8 mouse cellular contexts compared by ENCODE assay signal in the genomic region with DNA sequence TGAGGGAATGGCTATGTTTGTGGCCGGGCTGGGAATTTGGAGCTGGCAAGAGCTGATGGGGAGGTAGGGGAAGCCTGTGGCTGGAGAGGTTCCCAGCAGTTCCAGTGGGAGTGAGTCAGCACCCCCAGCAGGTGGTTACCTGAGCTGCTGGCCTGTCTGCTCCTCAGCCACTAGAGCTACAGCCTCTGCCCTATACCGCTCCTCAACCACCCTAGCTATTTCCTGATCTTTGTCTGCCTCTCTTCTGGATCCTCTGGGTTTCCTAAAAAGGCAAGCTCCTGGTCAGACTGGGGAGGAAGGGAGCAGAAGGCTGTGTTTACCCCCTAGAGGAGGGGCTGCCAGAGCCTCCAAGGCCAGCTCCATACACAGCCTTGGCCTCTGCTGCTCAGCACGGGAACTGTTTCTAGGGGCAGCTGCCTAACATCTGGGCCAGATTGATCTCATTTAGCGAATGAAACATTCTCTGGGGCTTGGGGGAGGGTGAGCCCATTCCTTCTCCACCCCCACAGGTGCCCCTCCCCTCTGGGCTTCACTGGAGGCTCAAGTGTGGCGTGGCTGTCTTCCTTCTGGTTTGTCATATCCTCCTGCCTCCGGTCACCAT. TPM values are rescaled to one million over a fixed set of nuclear protein-coding genes. Genes with fewer than 3 reads are reported as not detected.
A peak's percentile ranks its signal among the peaks of the same experiment; 100 is the strongest.
DNase-seq lines count a peak whose midpoint lies in the region; ATAC-seq and TF ChIP-seq lines count a peak whose summit lies in the region.

No protein-coding gene starts in this region.

- WGBS in intestine, embryonic 14.5 days: 19% methylated on average over 6 of the region's 6 CpGs

- H3K9me3 ChIP-seq in G1E (replicated peaks): no peaks in the 10 kb centered on the region
- H3K9me3 ChIP-seq in intestine, embryonic 14.5 days (ENCODE audit: control insufficient read depth, low read length): no peaks in the 10 kb centered on the region

- H3K4me1 ChIP-seq in G1E (ENCODE audit: insufficient read depth, low read depth, low read length): peaks cover 87% of the 10 kb centered on the region
- H3K4me1 ChIP-seq in intestine, embryonic 14.5 days (replicated peaks; ENCODE audit: control insufficient read depth, insufficient read depth, low read length): peaks cover 36% of the 10 kb centered on the region

- DNase-seq in adrenal gland, adult 2 months: peak; percentile 27
- no peak for DNase-seq in adrenal gland, postnatal 25 days
- no peak for DNase-seq in G1E (ENCODE audit: low spot score)
- DNase-seq in fibroblast of lung, adult 2 months (ENCODE audit: low read depth): peak; percentile 92
- peak; percentile 61 for DNase-seq in intestine, embryonic 14.5 days (ENCODE audit: low spot score)
- DNase-seq in ovary, postnatal 14 days (ENCODE audit: low spot score): peak; percentile 42
- no peak for DNase-seq in thymus, postnatal 0 days (ENCODE audit: low spot score)

- no peaks in the 10 kb centered on the region for H3K36me3 ChIP-seq in G1E (replicated peaks)
- no peaks in the 10 kb centered on the region for H3K36me3 ChIP-seq in intestine, embryonic 14.5 days (ENCODE audit: control insufficient read depth, insufficient read depth, low read length)

- 0 out of 2 replicates have a peak overlapping the region, but pooled peaks have one; percentile 8 for H3K4me2 ChIP-seq in intestine, embryonic 14.5 days (ENCODE audit: low read length)

- peaks cover 61% of the 10 kb centered on the region for H3K27me3 ChIP-seq in G1E (ENCODE audit: insufficient read depth, low read length)
- H3K27me3 ChIP-seq in intestine, embryonic 14.5 days (replicated peaks; ENCODE audit: control insufficient read depth, insufficient read depth, low read length): no peaks in the 10 kb centered on the region

- H3K27ac ChIP-seq in intestine, embryonic 14.5 days (ENCODE audit: low read depth): peak overlapping the region; percentile 88

- no peak for TF ChIP-seq CTCF in G1E (IDR thresholded peaks at IDR 0.05; ENCODE audit: low read depth, low read length)

- H3K4me3 ChIP-seq in G1E (ENCODE audit: low read depth, low read length): peak overlapping the region; percentile 8; the same call in 1 of the 2 replicates
- no peak overlapping the region for H3K4me3 ChIP-seq in intestine, embryonic 14.5 days (ENCODE audit: low read depth, low read length)

- ATAC-seq in G1E (ENCODE audit: extremely low read depth, insufficient number of reproducible peaks, low FRiP score, poor library complexity, severe bottlenecking): no peak
- ATAC-seq in intestine, embryonic 14.5 days (replicated peaks; ENCODE audit: low FRiP score, low TSS enrichment, low read depth): peak; percentile 79
- ATAC-seq in frontal cortex, adult (ENCODE audit: low TSS enrichment): no peak

- H3K9ac ChIP-seq in intestine, embryonic 14.5 days (ENCODE audit: low read length): no peak overlapping the region

RNA-seq across cellular contexts. Expression of a gene that starts 17.1 kb away (rescaled TPM):
- total RNA-seq in adrenal gland, adult 2 months (2021): 10 to 100 TPM in 1 of 2 experiments, 1 to 10 TPM in 1; 4.9 to 11.2 TPM
- 3.3 and 3.7 TPM in 2 replicates for polyA plus RNA-seq in adrenal gland, adult 2 months (2012; rRNA removed)
- 5.4 and 6.1 TPM in 2 replicates for total RNA-seq in adrenal gland, postnatal 25 days (2021)
- total RNA-seq in G1E (2014; fragmentation: Nextera tagmentation) (2.1 and 2.7 TPM in 2 replicates), G1E (2017) (15.6 and 19.2 TPM in 2 replicates)
- polyA plus RNA-seq in G1E (2012): 0.73 and 0.87 TPM in 2 replicates
- 3.3 and 3.8 TPM in 2 replicates for polyA plus RNA-seq in intestine, embryonic 14.5 days (2014; fragmentation: Nextera tagmentation; extraction: Ambion mirVana)
- 2.8 TPM in 2 replicates for polyA plus RNA-seq in thymus, postnatal 0 days (2015; fragmentation: Nextera tagmentation; extraction: Ambion mirVana)

Comparison
In these comparisons a context has a peak if more than half of its experiments do, and no peak if none do; other contexts are left out.
1. DNase-seq: peak in adrenal gland, adult 2 months (single experiment), fibroblast of lung, adult 2 months (single experiment), intestine, embryonic 14.5 days (single experiment) and ovary, postnatal 14 days (single experiment); none in adrenal gland, postnatal 25 days (single experiment), G1E (single experiment) and thymus, postnatal 0 days (single experiment).